Mouse (Mus musculus) midbrain, postnatal 0 days (tissue): ENCODE data around the gene Man1a. TPM values are rescaled to one million over a fixed set of nuclear protein-coding genes. Genes with fewer than 3 reads are reported as not detected.

Experiments used
- ATAC-seq: fragments of 200-750 bp; cut with Nextera tagmentation; 2 replicates; pipeline ENCODE4 v1.8.0; 2017; ENCODE audit warnings: moderate number of reproducible peaks, mild to moderate bottlenecking, moderate TSS enrichment, moderate library complexity; ENCODE audit not compliant: low FRiP score
- DNase-seq: peaks from one replicate; pipeline ENCODE4 v3.0.0-alpha.2; 2015; ENCODE audit warnings: low spot score
- H3K27ac ChIP-seq: fragments of 300-500 bp; sonication (generic); 2 replicates; pipeline ENCODE4 v1.5.1; 2014; ENCODE audit warnings: low read depth, mild to moderate bottlenecking, low read length, mixed read lengths
- H3K27me3 ChIP-seq: fragments of 300-500 bp; sonication (generic); 2 replicates; pipeline ENCODE4 v1.6.1; 2014; ENCODE audit warnings: low read length, control low read depth, mixed read lengths; ENCODE audit not compliant: insufficient read depth
- H3K36me3 ChIP-seq: fragments of 300-500 bp; sonication (generic); 2 replicates; pipeline ENCODE4 v1.6.1; 2014; ENCODE audit warnings: low read length, control low read depth, mixed read lengths; ENCODE audit not compliant: insufficient read depth
- H3K4me1 ChIP-seq: fragments of 300-500 bp; sonication (generic); 2 replicates; pipeline ENCODE4 v1.6.1; 2014; ENCODE audit warnings: mild to moderate bottlenecking, control low read depth, antibody characterized with exemption, low read length, mixed read lengths; ENCODE audit not compliant: insufficient read depth
- H3K4me2 ChIP-seq: fragments of 300-500 bp; sonication (generic); 2 replicates; pipeline ENCODE4 v1.6.1; 2014; ENCODE audit warnings: low read depth, mild to moderate bottlenecking, low read length, mixed read lengths; ENCODE audit not compliant: poor library complexity, severe bottlenecking
- H3K4me3 ChIP-seq: fragments of 300-500 bp; sonication (generic); 2 replicates; pipeline ENCODE4 v1.5.1; 2014; ENCODE audit warnings: low read depth, mild to moderate bottlenecking, low read length, moderate library complexity
- H3K9ac ChIP-seq: fragments of 300-500 bp; sonication (generic); replicated peaks from 2 replicates; pipeline ENCODE4 v1.6.1; 2014; ENCODE audit warnings: mild to moderate bottlenecking, low read length, moderate library complexity, mixed read lengths; ENCODE audit not compliant: poor library complexity, severe bottlenecking
- H3K9me3 ChIP-seq: fragments of 300-500 bp; sonication (generic); 2 replicates; pipeline ENCODE4 v1.6.1; 2016; ENCODE audit warnings: low read length, control low read depth
- CTCF ChIP-seq: IDR thresholded peaks from 2 replicates; pipeline ENCODE4 v1.5.1; 2016; ENCODE audit warnings: antibody characterized with exemption, mild to moderate bottlenecking
- WGBS: fragments of 180-500 bp; shearing (Covaris S2); extraction: QIAGEN DNeasy Blood & Tissue Kit; methylation state at CpG from one replicate; pipeline ENCODE4 v1.1.7; 2014; 5-methylcytosine and 5-hydroxymethylcytosine counted together
- polyA plus RNA-seq: library from polyadenylated mRNA; unstranded; fragments of >200 nt; fragmentation: Nextera tagmentation; extraction: Ambion mirVana; gene quantifications from 2 replicates; pipeline ENCODE4 v1.2.1, GENCODE M21; 2015
- total RNA-seq: library from RNA; depleted of rRNA; stranded (reverse); fragments of >200 nt; gene quantifications from 2 replicates; pipeline ENCODE4 v1.2.3, GENCODE M21; 2014

Gene Man1a
- total and polyA plus RNA-seq, 2 experiments from 2014 or later = 4.2 to 19.3 TPM

- no peak overlapping the region for H3K4me2 ChIP-seq
- no peak overlapping the region for H3K9ac ChIP-seq
- no peak overlapping the region for H3K27ac ChIP-seq
- 92% methylated on average over 3 of the region's 3 CpGs for WGBS
- no peaks in the 10 kb centered on the region for H3K9me3 ChIP-seq
- H3K4me3 ChIP-seq = no peak overlapping the region
- H3K27me3 ChIP-seq = no peaks in the 10 kb centered on the region
- no peak for ATAC-seq
- no peaks in the 10 kb centered on the region for H3K4me1 ChIP-seq
- no peak for DNase-seq
- no peaks in the 10 kb centered on the region for H3K36me3 ChIP-seq
- TF ChIP-seq CTCF = no peak
Measured at GRCm38 (mm10) chr10:53936078-53936477, 140.3 kb downstream of the Man1a start.

GRCm38 (mm10) chr10:53929722-53930500 is 146.5 kb downstream of the Man1a start:
- no peak overlapping the region for H3K4me3 ChIP-seq
- 68% methylated on average over 4 of the region's 4 CpGs for WGBS
- H3K27me3 ChIP-seq = no peaks in the 10 kb centered on the region
- ATAC-seq (no peak), DNase-seq (no peak)
- H3K4me1 ChIP-seq = no peaks in the 10 kb centered on the region
- no peak overlapping the region for H3K9ac ChIP-seq
- no peak overlapping the region for H3K4me2 ChIP-seq
- TF ChIP-seq CTCF = no peak
- no peaks in the 10 kb centered on the region for H3K36me3 ChIP-seq
- no peak overlapping the region for H3K27ac ChIP-seq
- H3K9me3 ChIP-seq = no peaks in the 10 kb centered on the region

GRCm38 (mm10) chr10:53927904-53928303 is 148.5 kb downstream of the Man1a start:
- H3K27ac ChIP-seq = no peak overlapping the region
- H3K4me1 ChIP-seq = no peaks in the 10 kb centered on the region
- 86% methylated on average over 5 of the region's 5 CpGs for WGBS
- H3K27me3 ChIP-seq = no peaks in the 10 kb centered on the region
- H3K36me3 ChIP-seq = no peaks in the 10 kb centered on the region
- H3K4me2 ChIP-seq = no peak overlapping the region
- DNase-seq (no peak), ATAC-seq (no peak)
- no peak for TF ChIP-seq CTCF
- no peak overlapping the region for H3K9ac ChIP-seq
- no peak overlapping the region for H3K4me3 ChIP-seq
- no peaks in the 10 kb centered on the region for H3K9me3 ChIP-seq

- Histone ChIP-seq H3K27ac (no peak overlapping the region), H3K4me3 (no peak overlapping the region), H3K36me3 (no peaks in the 10 kb centered on the region), H3K27me3 (no peaks in the 10 kb centered on the region), H3K9me3 (no peaks in the 10 kb centered on the region), H3K4me1 (no peaks in the 10 kb centered on the region), H3K4me2 (no peak overlapping the region), H3K9ac (no peak overlapping the region)
- DNase-seq (no peak), ATAC-seq (no peak)
- no peak for TF ChIP-seq CTCF
- 67% methylated on average over 6 of the region's 6 CpGs for WGBS
Measured at GRCm38 (mm10) chr10:53925456-53925855, 151.0 kb downstream of the Man1a start.

- WGBS = 86% methylated on average over 3 of the region's 3 CpGs
- DNase-seq (no peak), ATAC-seq (no peak)
- H3K9me3 ChIP-seq = no peaks in the 10 kb centered on the region
- H3K4me3 ChIP-seq = no peak overlapping the region
- H3K36me3 ChIP-seq = no peaks in the 10 kb centered on the region
- H3K4me2 ChIP-seq = no peak overlapping the region
- H3K27me3 ChIP-seq = no peaks in the 10 kb centered on the region
- no peak overlapping the region for H3K9ac ChIP-seq
- no peaks in the 10 kb centered on the region for H3K4me1 ChIP-seq
- no peak overlapping the region for H3K27ac ChIP-seq
- no peak for TF ChIP-seq CTCF
Measured at GRCm38 (mm10) chr10:53922236-53922635, 154.2 kb downstream of the Man1a start.

GRCm38 (mm10) chr10:53917517-53917916 is 158.9 kb downstream of the Man1a start:
- H3K27me3 ChIP-seq = no peaks in the 10 kb centered on the region
- H3K36me3 ChIP-seq = no peaks in the 10 kb centered on the region
- no peak overlapping the region for H3K4me3 ChIP-seq
- H3K27ac ChIP-seq = no peak overlapping the region
- no peak overlapping the region for H3K9ac ChIP-seq
- 67% methylated on average over 3 of the region's 3 CpGs for WGBS
- no peaks in the 10 kb centered on the region for H3K9me3 ChIP-seq
- ATAC-seq (no peak), DNase-seq (no peak)
- no peak overlapping the region for H3K4me2 ChIP-seq
- no peak for TF ChIP-seq CTCF
- no peaks in the 10 kb centered on the region for H3K4me1 ChIP-seq
